Mouse (Mus musculus): ENCODE results near the gene Mylpf. TPM values are rescaled to one million over a fixed set of nuclear protein-coding genes. Genes with fewer than 3 reads are reported as not detected.

The Mylpf gene
- polyA plus RNA-seq, 1 experiment from 2014 or later = 21.1 TPM

DNA sequence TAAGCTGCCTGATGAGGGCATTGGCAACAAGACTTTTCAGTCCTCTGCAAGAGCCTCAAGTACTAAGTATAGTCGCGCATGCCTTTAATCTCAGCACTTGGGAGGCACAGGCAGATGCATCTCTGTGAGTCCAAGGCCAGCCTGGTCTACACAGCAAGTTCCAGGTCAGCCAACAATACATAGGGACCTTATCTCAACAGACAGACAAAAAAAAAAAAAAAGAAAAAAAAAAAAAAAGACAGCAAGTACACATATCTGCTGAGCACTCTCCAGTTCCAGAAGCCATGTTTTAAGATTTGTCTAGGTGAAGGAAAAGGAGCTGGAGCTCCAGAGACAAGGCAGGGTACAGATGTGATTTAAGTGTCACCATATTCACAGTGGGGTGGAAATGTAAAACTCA is 47.3 kb downstream of the Mylpf start:
- no peak for ATAC-seq
- no peak overlapping the region for H3K9ac ChIP-seq
- no peaks in the 10 kb centered on the region for H3K9me3 ChIP-seq
- H3K4me3 ChIP-seq (replicated peaks) = no peak overlapping the region
- WGBS = 87% methylated on average over 2 of the region's 2 CpGs
- H3K36me3 ChIP-seq = peaks cover 10% of the 10 kb centered on the region; the same call in 1 of the 2 replicates
- H3K27ac ChIP-seq = no peak overlapping the region
- peaks cover 22% of the 10 kb centered on the region for H3K4me1 ChIP-seq (replicated peaks)
- no peaks in the 10 kb centered on the region for H3K27me3 ChIP-seq (replicated peaks)
- H3K4me2 ChIP-seq (replicated peaks) = no peak overlapping the region

DNA sequence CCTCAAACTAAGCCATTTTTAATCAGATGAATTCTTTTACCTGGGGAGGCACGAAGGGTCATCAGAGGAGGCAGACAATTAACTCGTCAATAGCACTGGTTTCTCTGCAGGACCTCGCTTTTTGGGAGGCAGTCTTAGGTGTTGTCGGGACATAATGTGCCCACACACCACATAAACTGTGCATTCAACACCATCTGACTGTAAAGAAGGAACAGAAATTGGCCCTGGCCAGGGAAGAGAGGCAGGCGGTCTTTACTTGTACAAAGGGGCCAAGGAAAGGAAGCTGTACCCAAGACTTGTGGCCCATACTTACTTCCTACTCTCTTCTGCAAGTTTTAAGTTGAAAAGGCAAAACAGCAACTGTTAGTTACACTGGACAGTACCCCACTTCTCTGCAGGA is 47.8 kb downstream of the Mylpf start:
- no peak for ATAC-seq
- no peak overlapping the region for H3K9ac ChIP-seq
- H3K36me3 ChIP-seq = peaks cover 10% of the 10 kb centered on the region; the same call in 1 of the 2 replicates
- H3K4me3 ChIP-seq (replicated peaks) = no peak overlapping the region
- no peak overlapping the region for H3K27ac ChIP-seq
- H3K4me2 ChIP-seq (replicated peaks) = no peak overlapping the region
- H3K4me1 ChIP-seq (replicated peaks) = peaks cover 24% of the 10 kb centered on the region
- H3K27me3 ChIP-seq (replicated peaks) = no peaks in the 10 kb centered on the region
- WGBS = 90% methylated on average over 5 of the region's 5 CpGs
- H3K9me3 ChIP-seq = no peaks in the 10 kb centered on the region

- no peak overlapping the region for H3K9ac ChIP-seq
- no peaks in the 10 kb centered on the region for H3K9me3 ChIP-seq
- no peak overlapping the region for H3K27ac ChIP-seq
- no peaks in the 10 kb centered on the region for H3K27me3 ChIP-seq (replicated peaks)
- peak overlapping the region; percentile 58 for H3K4me3 ChIP-seq (replicated peaks)
- WGBS = 71% methylated on average over 8 of the region's 8 CpGs
- H3K36me3 ChIP-seq = peaks cover 10% of the 10 kb centered on the region; the same call in 1 of the 2 replicates
- H3K4me1 ChIP-seq (replicated peaks) = peaks cover 22% of the 10 kb centered on the region
- peak overlapping the region; percentile 78 for H3K4me2 ChIP-seq (replicated peaks)
- no peak for ATAC-seq
Measured at GRCm38 (mm10) chr7:127259186-127259905, 50.7 kb downstream of the Mylpf start.

- Histone ChIP-seq H3K4me2 (replicated peaks) (peak within 1 kb of the TSS; percentile 78), H3K4me3 (replicated peaks) (peak within 1 kb of the TSS; percentile 58), H3K9ac (peak within 1 kb of the TSS; percentile 72), H3K9me3 (no peaks in the 10 kb centered on the region), H3K27ac (peak within 1 kb of the TSS; percentile 39; the same call in 1 of the 2 replicates), H3K36me3 (peaks cover 10% of the 10 kb centered on the region; the same call in 1 of the 2 replicates), H3K4me1 (replicated peaks) (peaks cover 13% of the 10 kb centered on the region), H3K27me3 (replicated peaks) (no peaks in the 10 kb centered on the region)
- under 1% methylated on average over 50 of the region's 50 CpGs for WGBS
- peak; percentile 99 for ATAC-seq
Measured at GRCm38 (mm10) chr7:127260309-127261111, 51.8 kb downstream of the Mylpf start, which contains the start of gene Dctpp1. Dctpp1 (minus strand) TSS chr7:127260709.

GRCm38 (mm10) chr7:127262218-127262961 is 53.7 kb downstream of the Mylpf start:
- WGBS = 82% methylated on average over 10 of the region's 10 CpGs
- no peak for ATAC-seq
- 0 out of 2 replicates have a peak, but pooled peaks cover 4% of the 10 kb centered on the region for H3K36me3 ChIP-seq
- H3K9me3 ChIP-seq = no peaks in the 10 kb centered on the region
- H3K4me1 ChIP-seq (replicated peaks) = peaks cover 13% of the 10 kb centered on the region
- H3K27ac ChIP-seq = no peak overlapping the region
- H3K27me3 ChIP-seq (replicated peaks) = no peaks in the 10 kb centered on the region
- no peak overlapping the region for H3K9ac ChIP-seq
- H3K4me2 ChIP-seq (replicated peaks) = no peak overlapping the region
- no peak overlapping the region for H3K4me3 ChIP-seq (replicated peaks)

GRCm38 (mm10) chr7:127263526-127263925 is 54.8 kb downstream of the Mylpf start:
- Histone ChIP-seq H3K4me3 (replicated peaks) (no peak overlapping the region), H3K9me3 (no peaks in the 10 kb centered on the region), H3K27ac (no peak overlapping the region), H3K36me3 (no peaks in the 10 kb centered on the region), H3K27me3 (replicated peaks) (no peaks in the 10 kb centered on the region), H3K4me1 (replicated peaks) (peaks cover 13% of the 10 kb centered on the region), H3K9ac (no peak overlapping the region), H3K4me2 (replicated peaks) (no peak overlapping the region)
- 99% methylated on average over 3 of the region's 3 CpGs for WGBS
- no peak for ATAC-seq

Other genes with a start within 250 kb of the Mylpf start
- gene Cdipt, start 233.0 kb upstream of the Mylpf start, polyA plus RNA-seq (2015; fragmentation: Nextera tagmentation; extraction: Ambion mirVana) = 123 and 136 TPM in 2 replicates
- 0.98 and 2.3 TPM in 2 replicates for gene Cdiptos, start 232.8 kb upstream of the Mylpf start, polyA plus RNA-seq (2015; fragmentation: Nextera tagmentation; extraction: Ambion mirVana)
- 58.3 and 59.2 TPM in 2 replicates for gene Mvp, start 194.3 kb upstream of the Mylpf start, polyA plus RNA-seq (2015; fragmentation: Nextera tagmentation; extraction: Ambion mirVana)
- gene Pagr1b, start 192.4 kb upstream of the Mylpf start, polyA plus RNA-seq (2015; fragmentation: Nextera tagmentation; extraction: Ambion mirVana) = 0.43 and 1.5 TPM in 2 replicates
- gene Pagr1a, start 191.5 kb upstream of the Mylpf start, polyA plus RNA-seq (2015; fragmentation: Nextera tagmentation; extraction: Ambion mirVana) = 48.4 and 52.6 TPM in 2 replicates
- 41.5 and 51.1 TPM in 2 replicates for gene Gm42742, start 187.8 kb upstream of the Mylpf start, polyA plus RNA-seq (2015; fragmentation: Nextera tagmentation; extraction: Ambion mirVana)
- gene Prrt2, start 187.7 kb upstream of the Mylpf start, polyA plus RNA-seq (2015; fragmentation: Nextera tagmentation; extraction: Ambion mirVana) = 4.3 and 5.0 TPM in 2 replicates
- gene Maz, start 181.9 kb upstream of the Mylpf start, polyA plus RNA-seq (2015; fragmentation: Nextera tagmentation; extraction: Ambion mirVana) = 66.6 and 68.8 TPM in 2 replicates
- gene Kif22, start 166.4 kb upstream of the Mylpf start, polyA plus RNA-seq (2015; fragmentation: Nextera tagmentation; extraction: Ambion mirVana) = 101 and 107 TPM in 2 replicates
- gene Zg16, start 121.6 kb upstream of the Mylpf start, polyA plus RNA-seq (2015; fragmentation: Nextera tagmentation; extraction: Ambion mirVana) = 7.6 and 28.5 TPM in 2 replicates
- gene AI467606, start 117.5 kb upstream of the Mylpf start, polyA plus RNA-seq (2015; fragmentation: Nextera tagmentation; extraction: Ambion mirVana) = 4.4 TPM in 2 replicates
- 5.3 and 6.1 TPM in 2 replicates for gene Qprt, start 86.7 kb upstream of the Mylpf start, polyA plus RNA-seq (2015; fragmentation: Nextera tagmentation; extraction: Ambion mirVana)
- 0.18 and 0.36 TPM in 2 replicates for gene Spn, start 71.1 kb upstream of the Mylpf start, polyA plus RNA-seq (2015; fragmentation: Nextera tagmentation; extraction: Ambion mirVana)
- gene Cd2bp2, start 12.8 kb upstream of the Mylpf start, polyA plus RNA-seq (2015; fragmentation: Nextera tagmentation; extraction: Ambion mirVana) = 43.4 and 46.7 TPM in 2 replicates
- gene Tbc1d10b, start 422 bp upstream of the Mylpf start, polyA plus RNA-seq (2015; fragmentation: Nextera tagmentation; extraction: Ambion mirVana) = 23.2 and 23.6 TPM in 2 replicates
- 24.7 and 27.5 TPM in 2 replicates for gene Zfp553, start 24.2 kb downstream of the Mylpf start, polyA plus RNA-seq (2015; fragmentation: Nextera tagmentation; extraction: Ambion mirVana)
- 13.8 and 16.0 TPM in 2 replicates for gene Sept1, start 24.2 kb downstream of the Mylpf start, polyA plus RNA-seq (2015; fragmentation: Nextera tagmentation; extraction: Ambion mirVana)
- 41.0 and 44.5 TPM in 2 replicates for gene Zfp771, start 35.4 kb downstream of the Mylpf start, polyA plus RNA-seq (2015; fragmentation: Nextera tagmentation; extraction: Ambion mirVana)
- 216 and 219 TPM in 2 replicates for gene Dctpp1, start 51.8 kb downstream of the Mylpf start, polyA plus RNA-seq (2015; fragmentation: Nextera tagmentation; extraction: Ambion mirVana)
- 205 and 233 TPM in 2 replicates for gene Sephs2, start 65.2 kb downstream of the Mylpf start, polyA plus RNA-seq (2015; fragmentation: Nextera tagmentation; extraction: Ambion mirVana)
- gene Itgal, start 87.4 kb downstream of the Mylpf start, polyA plus RNA-seq (2015; fragmentation: Nextera tagmentation; extraction: Ambion mirVana) = 2.0 and 2.5 TPM in 2 replicates
- 18.9 and 19.9 TPM in 2 replicates for gene Zfp768, start 136.7 kb downstream of the Mylpf start, polyA plus RNA-seq (2015; fragmentation: Nextera tagmentation; extraction: Ambion mirVana)
- gene Zfp747, start 167.2 kb downstream of the Mylpf start, polyA plus RNA-seq (2015; fragmentation: Nextera tagmentation; extraction: Ambion mirVana) = 10.5 and 11.5 TPM in 2 replicates
- 6.3 TPM in 2 replicates for gene 9130019O22Rik, start 178.3 kb downstream of the Mylpf start, polyA plus RNA-seq (2015; fragmentation: Nextera tagmentation; extraction: Ambion mirVana)
- 8.0 and 9.3 TPM in 2 replicates for gene E430018J23Rik, start 184.7 kb downstream of the Mylpf start, polyA plus RNA-seq (2015; fragmentation: Nextera tagmentation; extraction: Ambion mirVana)
- 7.5 and 8.3 TPM in 2 replicates for gene Zfp764, start 197.9 kb downstream of the Mylpf start, polyA plus RNA-seq (2015; fragmentation: Nextera tagmentation; extraction: Ambion mirVana)
- 22.6 and 24.8 TPM in 2 replicates for gene Zfp688, start 213.2 kb downstream of the Mylpf start, polyA plus RNA-seq (2015; fragmentation: Nextera tagmentation; extraction: Ambion mirVana)
- 5.6 and 5.9 TPM in 2 replicates for gene Zfp689, start 240.3 kb downstream of the Mylpf start, polyA plus RNA-seq (2015; fragmentation: Nextera tagmentation; extraction: Ambion mirVana)